Mouse (Mus musculus) heart, adult 2 months (tissue): ENCODE measurements at regions not wholly inside any gene's neighbourhood (a gene's known extent, or its start where the extent isn't known, plus 50 kb on each side); places are given as distances from the start of the nearest gene placed in this dataset.

Source experiments
- DNase-seq, 2 experiments: peaks; one replicate each; pipeline ENCODE4 v3.0.0; 2021
- H3K27ac ChIP-seq: fragments of 200-600 bp; 2 replicates; pipeline ENCODE4 v1.8.1; 2022
- H3K27me3 ChIP-seq: fragments of 200-500 bp; 2 replicates; pipeline ENCODE4 v1.6.1; 2012; ENCODE audit warnings: mild to moderate bottlenecking, low read length, inconsistent platforms, mixed read lengths; ENCODE audit not compliant: control insufficient read depth, insufficient read depth
- H3K36me3 ChIP-seq: fragments of 200-500 bp; 2 replicates; pipeline ENCODE4 v1.6.1; 2012; ENCODE audit warnings: low read length, inconsistent platforms; ENCODE audit not compliant: control insufficient read depth, insufficient read depth
- H3K4me1 ChIP-seq: fragments of 200-500 bp; 2 replicates; pipeline ENCODE4 v1.6.1; 2011; ENCODE audit warnings: low read length; ENCODE audit not compliant: control insufficient read depth, insufficient read depth
- H3K4me3 ChIP-seq: fragments of 200-600 bp; 2 replicates; pipeline ENCODE4 v1.8.1; 2022
- H3K79me2 ChIP-seq: fragments of 200-500 bp; replicated peaks from 2 replicates; pipeline ENCODE4 v1.6.1; 2012; ENCODE audit warnings: mild to moderate bottlenecking, inconsistent platforms, low read length, moderate library complexity, mixed read lengths; ENCODE audit not compliant: control insufficient read depth, insufficient read depth
- H3K9ac ChIP-seq: fragments of 200-500 bp; 2 replicates; pipeline ENCODE4 v1.6.1; 2012; ENCODE audit warnings: low read depth, mild to moderate bottlenecking, control low read depth, inconsistent platforms, low read length, mixed read lengths
- CTCF ChIP-seq: fragments of 200-600 bp; IDR thresholded peaks from 2 replicates; pipeline ENCODE4 v1.8.1; 2022; ENCODE audit warnings: antibody characterized with exemption, mild to moderate bottlenecking, moderate library complexity
- EP300 ChIP-seq: fragments of 200-500 bp; IDR thresholded peaks from 2 replicates; pipeline ENCODE4 v1.6.1; 2011; ENCODE audit warnings: low read depth, low read length, control low read depth; ENCODE audit not compliant: insufficient read depth
- POLR2A ChIP-seq: fragments of 200-500 bp; IDR thresholded peaks from 2 replicates; pipeline ENCODE4 v1.6.1; 2011; ENCODE audit warnings: mild to moderate bottlenecking, low read depth, low read length, control low read depth; ENCODE audit not compliant: insufficient read depth
- WGBS: fragments of 180-500 bp; shearing (Covaris S2); methylation state at CpG from one replicate; pipeline ENCODE4 v1.1.7; 2018; 5-methylcytosine and 5-hydroxymethylcytosine counted together
- intact Hi-C: fragments of 180-260 bp; cut with DNase I; formaldehyde crosslinking; loops from one replicate; pipeline ENCODE4 v1.15.1; 2025

- H3K27ac ChIP-seq: no peak overlapping the region
- DNase-seq: no peak
- no peak overlapping the region for H3K4me3 ChIP-seq
- 79% methylated on average over 15 of the region's 15 CpGs for WGBS
- no peaks in the 10 kb centered on the region for H3K4me1 ChIP-seq
- H3K9ac ChIP-seq: no peak overlapping the region
- TF ChIP-seq POLR2A: no peak
- TF ChIP-seq EP300: no peak
- TF ChIP-seq CTCF: no peak
- intact Hi-C loops: no loop called here
- no peaks in the 10 kb centered on the region for H3K79me2 ChIP-seq
- H3K36me3 ChIP-seq: no peaks in the 10 kb centered on the region
- no peaks in the 10 kb centered on the region for H3K27me3 ChIP-seq
Observed at GRCm38 (mm10) chr2:122863343-122863970, 98.4 kb downstream of the Sqor start.

GRCm38 (mm10) chr2:122863971-122864348 lies 98.9 kb downstream of the Sqor start:
- 90% methylated on average over 1 of the region's 1 CpGs for WGBS
- no peaks in the 10 kb centered on the region for H3K79me2 ChIP-seq
- intact Hi-C loops: no loop called here
- no peaks in the 10 kb centered on the region for H3K27me3 ChIP-seq
- no peak for TF ChIP-seq EP300
- TF ChIP-seq CTCF: no peak
- TF ChIP-seq POLR2A: no peak
- DNase-seq: no peak
- H3K4me1 ChIP-seq: no peaks in the 10 kb centered on the region
- H3K4me3 ChIP-seq: no peak overlapping the region
- no peak overlapping the region for H3K27ac ChIP-seq
- H3K9ac ChIP-seq: no peak overlapping the region
- no peaks in the 10 kb centered on the region for H3K36me3 ChIP-seq

- Histone ChIP-seq H3K79me2 (no peaks in the 10 kb centered on the region), H3K4me3 (no peak overlapping the region), H3K36me3 (no peaks in the 10 kb centered on the region), H3K27me3 (no peaks in the 10 kb centered on the region), H3K4me1 (no peaks in the 10 kb centered on the region), H3K27ac (no peak overlapping the region), H3K9ac (no peak overlapping the region)
- DNase-seq: no peak
- intact Hi-C loops: no loop called here
- no peak for TF ChIP-seq POLR2A
Observed at GRCm38 (mm10) chr2:122887111-122887510, 122.1 kb downstream of the Sqor start.

- H3K4me1 ChIP-seq: no peaks in the 10 kb centered on the region
- H3K4me3 ChIP-seq: no peak overlapping the region
- H3K27me3 ChIP-seq: no peaks in the 10 kb centered on the region
- TF ChIP-seq POLR2A (no peak), CTCF (no peak), EP300 (no peak)
- H3K27ac ChIP-seq: no peak overlapping the region
- H3K79me2 ChIP-seq: no peaks in the 10 kb centered on the region
- H3K9ac ChIP-seq: no peak overlapping the region
- no peaks in the 10 kb centered on the region for H3K36me3 ChIP-seq
- DNase-seq: no peak
- intact Hi-C loops: no loop called here
Observed at GRCm38 (mm10) chr2:122887526-122887925, 122.5 kb downstream of the Sqor start.

GRCm38 (mm10) chr2:122905129-122906072 lies 140.4 kb downstream of the Sqor start:
- Histone ChIP-seq H3K9ac (no peak overlapping the region), H3K4me3 (no peak overlapping the region), H3K4me1 (no peaks in the 10 kb centered on the region), H3K27me3 (no peaks in the 10 kb centered on the region), H3K27ac (no peak overlapping the region), H3K79me2 (no peaks in the 10 kb centered on the region), H3K36me3 (no peaks in the 10 kb centered on the region)
- intact Hi-C loops: no loop called here
- 74% methylated on average over 11 of the region's 11 CpGs for WGBS
- no peak for DNase-seq
- TF ChIP-seq CTCF (no peak), EP300 (no peak), POLR2A (no peak)

GRCm38 (mm10) chr2:122916772-122917171 lies 151.7 kb downstream of the Sqor start:
- DNase-seq: no peak
- no peaks in the 10 kb centered on the region for H3K27me3 ChIP-seq
- H3K27ac ChIP-seq: no peak overlapping the region
- H3K36me3 ChIP-seq: no peaks in the 10 kb centered on the region
- TF ChIP-seq CTCF (peak; percentile 42), EP300 (no peak)
- no peak overlapping the region for H3K9ac ChIP-seq
- no peak overlapping the region for H3K4me3 ChIP-seq
- no peaks in the 10 kb centered on the region for H3K4me1 ChIP-seq
- no peaks in the 10 kb centered on the region for H3K79me2 ChIP-seq
- WGBS: 85% methylated on average over 1 of the region's 1 CpGs
- intact Hi-C loops: no loop called here
